ENCODE assay signal across 10 mouse cellular contexts in the genomic region with DNA sequence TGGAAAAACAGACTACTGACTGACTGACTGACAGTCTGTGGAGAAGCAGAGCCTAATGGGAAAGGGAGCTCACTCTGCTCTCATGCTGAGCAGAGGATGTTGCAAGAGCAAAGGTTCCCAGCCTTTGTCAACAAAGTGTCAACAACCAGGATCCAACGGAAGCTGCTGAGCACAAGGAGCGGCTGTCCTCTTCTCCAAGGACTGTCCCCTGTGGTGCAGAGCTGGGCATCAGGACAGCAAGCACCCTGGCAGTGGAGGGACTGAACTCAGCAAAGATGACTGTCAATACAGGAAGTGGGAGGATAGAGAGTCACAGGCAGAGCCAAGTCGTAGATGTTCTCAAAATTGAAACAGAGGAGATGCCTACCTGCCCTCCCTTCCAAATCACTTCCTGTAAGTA. TPM values are rescaled to one million over a fixed set of nuclear protein-coding genes. Genes with fewer than 3 reads are reported as not detected.
DNase-seq lines count a peak whose midpoint lies in the region; ATAC-seq lines count a peak whose summit lies in the region.
"Had no signal": no experiment of that assay in that cellular context is flagged by ENCODE, and none has a peak within 500 bp of the region (broad histone marks: within the 10 kb centered on the region; RNA-seq: fewer than 3 reads in every experiment).

No protein-coding gene starts in this region.

- ATAC-seq in midbrain, embryonic 16.5 days = no peak
- ATAC-seq in embryonic facial prominence, embryonic 14.5 days (ENCODE audit: low read depth) = no peak
- ATAC-seq in liver, embryonic 15.5 days (ENCODE audit: insufficient read depth) = peak; percentile 51
- ATAC-seq in forebrain, embryonic 12.5 days (ENCODE audit: low FRiP score) = no peak

- H3K36me3 ChIP-seq in midbrain, embryonic 16.5 days (ENCODE audit: control insufficient read depth, insufficient read depth, low read length) = no peaks in the 10 kb centered on the region
- no peaks in the 10 kb centered on the region for H3K36me3 ChIP-seq in midbrain, embryonic 10.5 days
- H3K36me3 ChIP-seq in embryonic facial prominence, embryonic 14.5 days (ENCODE audit: control insufficient read depth, insufficient read depth, low read length) = no peaks in the 10 kb centered on the region
- no peaks in the 10 kb centered on the region for H3K36me3 ChIP-seq in liver, embryonic 15.5 days (replicated peaks)
- H3K36me3 ChIP-seq in forebrain, embryonic 12.5 days (replicated peaks) = no peaks in the 10 kb centered on the region

- 59% methylated on average over 3 of the region's 3 CpGs for WGBS in midbrain, embryonic 16.5 days
- 57% methylated on average over 3 of the region's 3 CpGs for WGBS in midbrain, embryonic 10.5 days
- 50% methylated on average over 3 of the region's 3 CpGs for WGBS in embryonic facial prominence, embryonic 14.5 days
- 17% methylated on average over 3 of the region's 3 CpGs for WGBS in liver, embryonic 15.5 days (ENCODE audit: insufficient replicate concordance)
- 59% methylated on average over 3 of the region's 3 CpGs for WGBS in forebrain, embryonic 12.5 days

- H3K9ac ChIP-seq in midbrain, embryonic 16.5 days (ENCODE audit: low read depth, low read length) = no peak overlapping the region
- no peak overlapping the region for H3K9ac ChIP-seq in embryonic facial prominence, embryonic 14.5 days (ENCODE audit: low read depth, low read length)
- H3K9ac ChIP-seq in liver, embryonic 15.5 days = no peak overlapping the region
- H3K9ac ChIP-seq in forebrain, embryonic 12.5 days = no peak overlapping the region

- H3K4me1 ChIP-seq in midbrain, embryonic 16.5 days (ENCODE audit: control insufficient read depth, insufficient read depth, low read length) = peaks cover 9% of the 10 kb centered on the region
- H3K4me1 ChIP-seq in midbrain, embryonic 10.5 days = peaks cover 23% of the 10 kb centered on the region
- peaks cover 11% of the 10 kb centered on the region for H3K4me1 ChIP-seq in embryonic facial prominence, embryonic 14.5 days (ENCODE audit: control insufficient read depth, insufficient read depth, low read length)
- peaks cover 11% of the 10 kb centered on the region for H3K4me1 ChIP-seq in liver, embryonic 15.5 days (replicated peaks)
- H3K4me1 ChIP-seq in forebrain, embryonic 12.5 days = 0 out of 2 replicates have a peak, but pooled peaks cover 8% of the 10 kb centered on the region

- no peaks in the 10 kb centered on the region for H3K9me3 ChIP-seq in midbrain, embryonic 16.5 days (replicated peaks; ENCODE audit: control insufficient read depth, low read length, poor library complexity, severe bottlenecking)
- H3K9me3 ChIP-seq in midbrain, embryonic 10.5 days (replicated peaks) = no peaks in the 10 kb centered on the region
- no peaks in the 10 kb centered on the region for H3K9me3 ChIP-seq in embryonic facial prominence, embryonic 14.5 days (ENCODE audit: control insufficient read depth, low read length)
- no peaks in the 10 kb centered on the region for H3K9me3 ChIP-seq in liver, embryonic 15.5 days (replicated peaks)
- no peaks in the 10 kb centered on the region for H3K9me3 ChIP-seq in forebrain, embryonic 12.5 days

- no peak overlapping the region for H3K4me2 ChIP-seq in midbrain, embryonic 16.5 days (ENCODE audit: low read length)
- no peak overlapping the region for H3K4me2 ChIP-seq in embryonic facial prominence, embryonic 14.5 days (ENCODE audit: low read depth, low read length)
- peak overlapping the region; percentile 30; the same call in 1 of the 2 replicates for H3K4me2 ChIP-seq in liver, embryonic 15.5 days
- H3K4me2 ChIP-seq in forebrain, embryonic 12.5 days = no peak overlapping the region

- no peaks in the 10 kb centered on the region for H3K27me3 ChIP-seq in midbrain, embryonic 16.5 days (ENCODE audit: control insufficient read depth, insufficient read depth, low read depth, low read length)
- no peaks in the 10 kb centered on the region for H3K27me3 ChIP-seq in midbrain, embryonic 10.5 days (ENCODE audit: low read depth, poor library complexity, severe bottlenecking)
- no peaks in the 10 kb centered on the region for H3K27me3 ChIP-seq in embryonic facial prominence, embryonic 14.5 days (replicated peaks; ENCODE audit: control insufficient read depth, insufficient read depth, low read length)
- H3K27me3 ChIP-seq in liver, embryonic 15.5 days = no peaks in the 10 kb centered on the region
- H3K27me3 ChIP-seq in forebrain, embryonic 12.5 days = no peaks in the 10 kb centered on the region

- no peak for DNase-seq in midbrain, embryonic 10.5 days (ENCODE audit: low spot score)
- no peak for DNase-seq in embryonic facial prominence, embryonic 14.5 days (ENCODE audit: low spot score)
- DNase-seq in spleen, postnatal 36 days (ENCODE audit: low spot score in 2 of 2) = peak; percentile 33 to 41
- DNase-seq in cerebellum, adult 18-20 months = no peak

- H3K27ac ChIP-seq in midbrain, embryonic 16.5 days (ENCODE audit: low read length) = 0 out of 2 replicates have a peak overlapping the region, but pooled peaks have one; percentile 1
- no peak overlapping the region for H3K27ac ChIP-seq in midbrain, embryonic 10.5 days (replicated peaks)
- 0 out of 2 replicates have a peak overlapping the region, but pooled peaks have one; percentile 64 for H3K27ac ChIP-seq in embryonic facial prominence, embryonic 14.5 days (replicated peaks; ENCODE audit: low read depth, low read length)
- 0 out of 2 replicates have a peak overlapping the region, but pooled peaks have one; percentile 14 for H3K27ac ChIP-seq in liver, embryonic 15.5 days (replicated peaks)
- no peak overlapping the region for H3K27ac ChIP-seq in forebrain, embryonic 12.5 days
- H3K27ac ChIP-seq: kidney, postnatal 0 days had no signal

- no peak overlapping the region for H3K4me3 ChIP-seq in midbrain, embryonic 16.5 days (ENCODE audit: low read depth, low read length)
- H3K4me3 ChIP-seq in midbrain, embryonic 10.5 days = no peak overlapping the region
- H3K4me3 ChIP-seq in embryonic facial prominence, embryonic 14.5 days (ENCODE audit: low read depth, low read length) = no peak overlapping the region
- H3K4me3 ChIP-seq in liver, embryonic 15.5 days (replicated peaks) = no peak overlapping the region
- no peak overlapping the region for H3K4me3 ChIP-seq in forebrain, embryonic 12.5 days (replicated peaks)
- H3K4me3 ChIP-seq: erythroblast, embryonic 14.5 days; myocyte had no signal

RNA-seq across cellular contexts. Expression of gene Hspa8, which starts 56.6 kb away (rescaled TPM):
- polyA plus RNA-seq in midbrain, embryonic 16.5 days (2015; fragmentation: Nextera tagmentation; extraction: Ambion mirVana) = 3,317 and 3,489 TPM in 2 replicates
- 3,165 and 3,904 TPM in 2 replicates for polyA plus RNA-seq in midbrain, embryonic 10.5 days (2016; fragmentation: Nextera tagmentation; extraction: Ambion mirVana)
- 2,298 and 2,577 TPM in 2 replicates for polyA plus RNA-seq in embryonic facial prominence, embryonic 14.5 days (2014; fragmentation: Nextera tagmentation; extraction: Ambion mirVana)
- polyA plus RNA-seq in liver, embryonic 15.5 days (2015; fragmentation: Nextera tagmentation; extraction: Ambion mirVana) = 1,128 and 1,129 TPM in 2 replicates
- polyA plus RNA-seq in forebrain, embryonic 12.5 days (2016; fragmentation: Nextera tagmentation; extraction: Ambion mirVana) = 2,759 and 2,920 TPM in 2 replicates

RNA-seq across cellular contexts. Expression of gene Clmp, which starts 58.5 kb away (rescaled TPM):
- polyA plus RNA-seq in midbrain, embryonic 16.5 days (2015; fragmentation: Nextera tagmentation; extraction: Ambion mirVana) = 50.3 and 50.9 TPM in 2 replicates
- 14.7 and 21.0 TPM in 2 replicates for polyA plus RNA-seq in midbrain, embryonic 10.5 days (2016; fragmentation: Nextera tagmentation; extraction: Ambion mirVana)
- 51.2 and 58.4 TPM in 2 replicates for polyA plus RNA-seq in embryonic facial prominence, embryonic 14.5 days (2014; fragmentation: Nextera tagmentation; extraction: Ambion mirVana)
- 0.75 and 0.92 TPM in 2 replicates for polyA plus RNA-seq in liver, embryonic 15.5 days (2015; fragmentation: Nextera tagmentation; extraction: Ambion mirVana)
- polyA plus RNA-seq in forebrain, embryonic 12.5 days (2016; fragmentation: Nextera tagmentation; extraction: Ambion mirVana) = 24.7 and 31.0 TPM in 2 replicates
- polyA plus RNA-seq: erythroblast, embryonic 14.5 days had no signal

Comparison
In these comparisons a context has a peak if more than half of its experiments do, and no peak if none do; other contexts are left out.
1. H3K27ac ChIP-seq: peak in midbrain, embryonic 16.5 days (single experiment), embryonic facial prominence, embryonic 14.5 days (single experiment) and liver, embryonic 15.5 days (single experiment); none in midbrain, embryonic 10.5 days (single experiment) and forebrain, embryonic 12.5 days (single experiment).
2. DNase-seq: peak in spleen, postnatal 36 days (2 of 2); none in midbrain, embryonic 10.5 days (single experiment), embryonic facial prominence, embryonic 14.5 days (single experiment) and cerebellum, adult 18-20 months (0 of 2).